Mouse (Mus musculus) intestine, postnatal 0 days (tissue): ENCODE measurements around the gene Sp2. TPM values are rescaled to one million over a fixed set of nuclear protein-coding genes. Genes with fewer than 3 reads are reported as not detected.

Experiments used
- ATAC-seq: fragments of 200-750 bp; cut with Nextera tagmentation; 2 replicates; pipeline ENCODE4 v1.8.0; 2017; ENCODE audit warnings: mild to moderate bottlenecking, moderate TSS enrichment, moderate library complexity
- H3K27ac ChIP-seq: fragments of 300-500 bp; sonication (generic); 2 replicates; pipeline ENCODE4 v1.5.1; 2014; ENCODE audit warnings: mild to moderate bottlenecking, low read depth, low read length, moderate library complexity
- H3K27me3 ChIP-seq: fragments of 300-500 bp; sonication (generic); replicated peaks from 2 replicates; pipeline ENCODE4 v1.6.1; 2014; ENCODE audit warnings: low read length, mixed read lengths; ENCODE audit not compliant: control insufficient read depth, insufficient read depth
- H3K36me3 ChIP-seq: fragments of 300-500 bp; sonication (generic); 2 replicates; pipeline ENCODE4 v1.6.1; 2014; ENCODE audit warnings: mild to moderate bottlenecking, moderate library complexity; ENCODE audit not compliant: control insufficient read depth, insufficient read depth
- H3K4me1 ChIP-seq: fragments of 300-500 bp; sonication (generic); replicated peaks from 2 replicates; pipeline ENCODE4 v1.6.1; 2014; ENCODE audit warnings: antibody characterized with exemption, low read length, mixed read lengths; ENCODE audit not compliant: control insufficient read depth, insufficient read depth
- H3K4me2 ChIP-seq: fragments of 300-500 bp; sonication (generic); replicated peaks from 2 replicates; pipeline ENCODE4 v1.6.1; 2014; ENCODE audit warnings: low read depth, mild to moderate bottlenecking, moderate library complexity
- H3K4me3 ChIP-seq: fragments of 300-500 bp; sonication (generic); 2 replicates; pipeline ENCODE4 v1.5.1; 2014; ENCODE audit warnings: low read depth, low read length
- H3K9ac ChIP-seq: fragments of 300-500 bp; sonication (generic); 2 replicates; pipeline ENCODE4 v1.6.1; 2014; ENCODE audit warnings: mild to moderate bottlenecking, low read depth, low read length
- H3K9me3 ChIP-seq: fragments of 300-500 bp; sonication (generic); 2 replicates; pipeline ENCODE4 v1.6.1; 2016; ENCODE audit warnings: mixed run types; ENCODE audit not compliant: control insufficient read depth
- CTCF ChIP-seq: sonication (generic); IDR thresholded peaks from 2 replicates; pipeline ENCODE4 v1.5.1; 2016; ENCODE audit warnings: low read depth, mild to moderate bottlenecking, control low read depth, antibody characterized with exemption, moderate library complexity
- WGBS: fragments of 180-500 bp; shearing (Covaris S2); extraction: QIAGEN DNeasy Blood & Tissue Kit; methylation state at CpG from one replicate; pipeline ENCODE4 v1.1.7; 2014; 5-methylcytosine and 5-hydroxymethylcytosine counted together
- polyA plus RNA-seq: library from polyadenylated mRNA; unstranded; fragments of >200 nt; fragmentation: Nextera tagmentation; extraction: Ambion mirVana; gene quantifications from 2 replicates; pipeline ENCODE4 v1.2.1, GENCODE M21; 2015

Sp2 gene
- polyA plus RNA-seq, 1 experiment from 2014 or later = 8.2 TPM

GRCm38 (mm10) chr11:96926587-96926986 is 56.2 kb downstream of the Sp2 start:
- no peak for ATAC-seq
- Histone ChIP-seq H3K9me3 (no peaks in the 10 kb centered on the region), H3K36me3 (no peaks in the 10 kb centered on the region), H3K27ac (peak overlapping the region; percentile 94), H3K9ac (no peak overlapping the region), H3K4me3 (no peak overlapping the region), H3K4me2 (no peak overlapping the region), H3K4me1 (0 out of 2 replicates have a peak, but pooled peaks cover 5% of the 10 kb centered on the region), H3K27me3 (no peaks in the 10 kb centered on the region)
- WGBS = 68% methylated on average over 5 of the region's 5 CpGs
- no peak for TF ChIP-seq CTCF

GRCm38 (mm10) chr11:96925469-96926148 is 57.1 kb downstream of the Sp2 start:
- WGBS = 45% methylated on average over 12 of the region's 12 CpGs
- H3K9ac ChIP-seq = no peak overlapping the region
- no peaks in the 10 kb centered on the region for H3K9me3 ChIP-seq
- H3K27ac ChIP-seq = peak overlapping the region; percentile 94
- no peaks in the 10 kb centered on the region for H3K36me3 ChIP-seq
- 0 out of 2 replicates have a peak, but pooled peaks cover 5% of the 10 kb centered on the region for H3K4me1 ChIP-seq
- TF ChIP-seq CTCF = no peak
- ATAC-seq = peak; percentile 74
- H3K4me3 ChIP-seq = no peak overlapping the region
- no peaks in the 10 kb centered on the region for H3K27me3 ChIP-seq
- no peak overlapping the region for H3K4me2 ChIP-seq

GRCm38 (mm10) chr11:96924861-96925260 is 57.9 kb downstream of the Sp2 start:
- WGBS = 73% methylated on average over 11 of the region's 11 CpGs
- H3K9ac ChIP-seq = no peak overlapping the region
- H3K4me3 ChIP-seq = no peak overlapping the region
- H3K27ac ChIP-seq = peak overlapping the region; percentile 94; the same call in 1 of the 2 replicates
- no peak overlapping the region for H3K4me2 ChIP-seq
- no peak for ATAC-seq
- no peaks in the 10 kb centered on the region for H3K9me3 ChIP-seq
- TF ChIP-seq CTCF = no peak
- H3K36me3 ChIP-seq = no peaks in the 10 kb centered on the region
- H3K4me1 ChIP-seq = 0 out of 2 replicates have a peak, but pooled peaks cover 5% of the 10 kb centered on the region
- no peaks in the 10 kb centered on the region for H3K27me3 ChIP-seq

GRCm38 (mm10) chr11:96919003-96919402 is 63.8 kb downstream of the Sp2 start:
- ATAC-seq = no peak
- Histone ChIP-seq H3K9me3 (no peaks in the 10 kb centered on the region), H3K4me2 (no peak overlapping the region), H3K36me3 (no peaks in the 10 kb centered on the region), H3K27ac (no peak overlapping the region), H3K4me3 (no peak overlapping the region), H3K4me1 (no peaks in the 10 kb centered on the region), H3K27me3 (no peaks in the 10 kb centered on the region), H3K9ac (no peak overlapping the region)
- WGBS = 39% methylated on average over 6 of the region's 6 CpGs
- no peak for TF ChIP-seq CTCF

GRCm38 (mm10) chr11:96917415-96917814 is 65.3 kb downstream of the Sp2 start:
- no peaks in the 10 kb centered on the region for H3K36me3 ChIP-seq
- H3K27me3 ChIP-seq = no peaks in the 10 kb centered on the region
- H3K4me2 ChIP-seq = no peak overlapping the region
- no peak overlapping the region for H3K4me3 ChIP-seq
- no peak for TF ChIP-seq CTCF
- H3K9ac ChIP-seq = no peak overlapping the region
- H3K4me1 ChIP-seq = no peaks in the 10 kb centered on the region
- WGBS = 42% methylated on average over 6 of the region's 6 CpGs
- ATAC-seq = 0 out of 2 replicates have a peak, but pooled peaks have one; percentile 7
- H3K27ac ChIP-seq = peak overlapping the region; percentile 60; the same call in 1 of the 2 replicates
- H3K9me3 ChIP-seq = no peaks in the 10 kb centered on the region

GRCm38 (mm10) chr11:96916885-96917396 is 65.8 kb downstream of the Sp2 start:
- Histone ChIP-seq H3K4me2 (peak overlapping the region; percentile 42), H3K27me3 (no peaks in the 10 kb centered on the region), H3K4me1 (no peaks in the 10 kb centered on the region), H3K9ac (no peak overlapping the region), H3K36me3 (peaks cover 3% of the 10 kb centered on the region; the same call in 1 of the 2 replicates), H3K4me3 (peak overlapping the region; percentile 24; the same call in 1 of the 2 replicates), H3K27ac (peak overlapping the region; percentile 60; the same call in 1 of the 2 replicates), H3K9me3 (no peaks in the 10 kb centered on the region)
- 25% methylated on average over 12 of the region's 13 CpGs for WGBS
- peak; percentile 3; the same call in 1 of the 2 replicates for ATAC-seq
- TF ChIP-seq CTCF = no peak
